Mouse (Mus musculus) urinary bladder, adult 2 months (tissue): ENCODE results near the gene Thra. TPM values are rescaled to one million over a fixed set of nuclear protein-coding genes. Genes with fewer than 3 reads are reported as not detected.

Experiments used
- DNase-seq: peaks from one replicate; pipeline ENCODE4 v3.0.0; 2022; ENCODE audit warnings: low spot score
- polyA plus RNA-seq: library from polyadenylated mRNA; depleted of rRNA; stranded (reverse); fragments of >200 nt; gene quantifications from 2 replicates; pipeline ENCODE4 v1.2.3, GENCODE M21; 2012

Gene Thra
- polyA plus RNA-seq, 1 experiment: 62.2 TPM

GRCm38 (mm10) chr11:98764091-98764490, 23.7 kb downstream of the Thra start:
- DNase-seq: no peak

- no peak for DNase-seq
These were observed 24.3 kb downstream of the Thra start for GRCm38 (mm10) chr11:98764746-98765145.

- DNase-seq: no peak
These were observed 25.2 kb downstream of the Thra start for GRCm38 (mm10) chr11:98765421-98766309.

- DNase-seq: no peak
These were observed 25.9 kb downstream of the Thra start for GRCm38 (mm10) chr11:98766346-98766745.

GRCm38 (mm10) chr11:98766816-98767215, 26.4 kb downstream of the Thra start:
- DNase-seq: no peak

GRCm38 (mm10) chr11:98767276-98767675, 26.8 kb downstream of the Thra start:
- no peak for DNase-seq

- no peak for DNase-seq
These were observed 27.3 kb downstream of the Thra start for GRCm38 (mm10) chr11:98767713-98768112.

GRCm38 (mm10) chr11:98768127-98769006, 27.9 kb downstream of the Thra start:
- DNase-seq: no peak

- DNase-seq: no peak
These were observed 28.8 kb downstream of the Thra start for GRCm38 (mm10) chr11:98769007-98769954.

GRCm38 (mm10) chr11:98770096-98770975, 29.9 kb downstream of the Thra start:
- no peak for DNase-seq

- no peak for DNase-seq
These were observed 30.7 kb downstream of the Thra start for GRCm38 (mm10) chr11:98771131-98771530.

- peak; percentile 40 for DNase-seq
These were observed 31.5 kb downstream of the Thra start for GRCm38 (mm10) chr11:98771844-98772525.

- DNase-seq: peak; percentile 73
These were observed 32.3 kb downstream of the Thra start for GRCm38 (mm10) chr11:98772667-98773171.

GRCm38 (mm10) chr11:98773635-98774295, 33.3 kb downstream of the Thra start:
- DNase-seq: peak; percentile 99

- peak; percentile 100 for DNase-seq
These were observed 34.3 kb downstream of the Thra start, which contains the start of gene Nr1d1 for GRCm38 (mm10) chr11:98774582-98775347. Gene Nr1d1, minus strand, starts transcription at chr11:98775333.

- DNase-seq: no peak
These were observed 35.1 kb downstream of the Thra start for GRCm38 (mm10) chr11:98775348-98776051.

- DNase-seq: no peak
These were observed 35.8 kb downstream of the Thra start for GRCm38 (mm10) chr11:98776052-98776764.
